Comparison of ENCODE assay signal across 27 mouse cellular contexts in genomic region chr16:59564025-59564424, GRCm38 (mm10).
"Had no signal": no experiment of that assay in that cellular context is flagged by ENCODE, and none has a peak within 500 bp of the region (broad histone marks: within the 10 kb centered on the region; RNA-seq: fewer than 3 reads in every experiment).

No protein-coding gene starts in this region.

- ATAC-seq: intestine, embryonic 15.5 days; intestine, postnatal 0 days; liver, postnatal 0 days had no signal

- H3K4me3 ChIP-seq: gastrocnemius, adult 2 months; heart, embryonic 10.5 days; heart, embryonic 13.5 days; heart, embryonic 15.5 days; hindbrain, embryonic 13.5 days; hindbrain, embryonic 15.5 days; intestine, embryonic 15.5 days; kidney, embryonic 15.5 days; left cerebral cortex, adult 2 months; limb, embryonic 10.5 days; limb, embryonic 12.5 days; liver, embryonic 13.5 days; liver, embryonic 15.5 days had no signal

- H3K4me2 ChIP-seq: heart, embryonic 13.5 days; heart, embryonic 15.5 days; hindbrain, embryonic 13.5 days; hindbrain, embryonic 15.5 days; intestine, embryonic 15.5 days; kidney, embryonic 15.5 days; limb, embryonic 12.5 days; liver, embryonic 11.5 days; liver, embryonic 13.5 days; liver, embryonic 15.5 days had no signal

- H3K36me3 ChIP-seq: hindbrain, embryonic 13.5 days; hindbrain, embryonic 15.5 days; intestine, embryonic 15.5 days; liver, embryonic 13.5 days; liver, embryonic 15.5 days had no signal

- H3K9me3 ChIP-seq: heart, embryonic 10.5 days; heart, embryonic 13.5 days; heart, embryonic 15.5 days; hindbrain, embryonic 13.5 days; hindbrain, embryonic 15.5 days; intestine, embryonic 15.5 days; kidney, embryonic 15.5 days; limb, embryonic 10.5 days; limb, embryonic 12.5 days; liver, embryonic 13.5 days; liver, embryonic 15.5 days had no signal

- H3K27ac ChIP-seq: gastrocnemius, adult 2 months; heart, embryonic 10.5 days; heart, embryonic 13.5 days; heart, embryonic 15.5 days; hindbrain, embryonic 13.5 days; hindbrain, embryonic 15.5 days; intestine, embryonic 15.5 days; kidney, embryonic 15.5 days; kidney, postnatal 0 days; left cerebral cortex, adult 2 months; limb, embryonic 10.5 days; limb, embryonic 12.5 days; liver, embryonic 13.5 days; liver, embryonic 15.5 days had no signal

- H3K9ac ChIP-seq: heart, embryonic 13.5 days; heart, embryonic 15.5 days; hindbrain, embryonic 13.5 days; hindbrain, embryonic 15.5 days; intestine, embryonic 15.5 days; kidney, embryonic 15.5 days; limb, embryonic 12.5 days; liver, embryonic 13.5 days; liver, embryonic 15.5 days; liver, postnatal 0 days had no signal

- H3K4me1 ChIP-seq: hindbrain, embryonic 15.5 days; intestine, embryonic 15.5 days; liver, embryonic 13.5 days; liver, embryonic 15.5 days had no signal

- DNase-seq: gastrocnemius, adult 2 months; gastrocnemius, postnatal 10 days; gastrocnemius, postnatal 25 days; heart, adult 18-20 months; heart, postnatal 14 days; heart, postnatal 36 days; kidney, adult 18-20 months; kidney, adult 9 months; kidney, postnatal 14 days; kidney, postnatal 36 days; liver; liver, embryonic 13.5 days; liver, postnatal 0 days had no signal

- H3K27me3 ChIP-seq: heart, embryonic 13.5 days; heart, embryonic 15.5 days; hindbrain, embryonic 13.5 days; hindbrain, embryonic 15.5 days; intestine, embryonic 15.5 days; kidney, embryonic 15.5 days; limb, embryonic 12.5 days; liver, embryonic 13.5 days; liver, embryonic 15.5 days had no signal
